Mouse (Mus musculus) gastrocnemius, postnatal 10 days (tissue): Measurements from ENCODE around the gene Cbfa2t3. TPM values are rescaled to one million over a fixed set of nuclear protein-coding genes. Genes with fewer than 3 reads are reported as not detected.

ENCODE experiments used
- DNase-seq: peaks from one replicate; pipeline ENCODE4 v3.0.0; 2021; ENCODE audit warnings: mixed read lengths
- total RNA-seq, 2 experiments: library from RNA; stranded (reverse); gene quantifications; 2 replicates each; pipeline ENCODE4 v1.2.3; 2021

Gene Cbfa2t3
- total RNA-seq, 2 experiments from 2014 or later: 19.0 to 20.1 TPM

GRCm38 (mm10) chr8:122718711-122719499, 20.0 kb upstream of the Cbfa2t3 start:
- DNase-seq: no peak

GRCm38 (mm10) chr8:122717869-122718509, 19.1 kb upstream of the Cbfa2t3 start:
- DNase-seq: no peak

- DNase-seq: peak; percentile 52
These were observed 17.7 kb upstream of the Cbfa2t3 start for GRCm38 (mm10) chr8:122716566-122716965.

GRCm38 (mm10) chr8:122713157-122713518, 14.2 kb upstream of the Cbfa2t3 start:
- DNase-seq: no peak

- DNase-seq: no peak
These were observed 13.7 kb upstream of the Cbfa2t3 start for GRCm38 (mm10) chr8:122712411-122713156.

- no peak for DNase-seq
These were observed 13.0 kb upstream of the Cbfa2t3 start for GRCm38 (mm10) chr8:122711891-122712365.

GRCm38 (mm10) chr8:122711480-122711879, 12.6 kb upstream of the Cbfa2t3 start:
- no peak for DNase-seq

- no peak for DNase-seq
These were observed 10.6 kb upstream of the Cbfa2t3 start for GRCm38 (mm10) chr8:122709340-122710111.

- no peak for DNase-seq
These were observed 8.3 kb upstream of the Cbfa2t3 start for GRCm38 (mm10) chr8:122707184-122707583.

- DNase-seq: no peak
These were observed 7.1 kb upstream of the Cbfa2t3 start for GRCm38 (mm10) chr8:122705901-122706561.

GRCm38 (mm10) chr8:122704612-122705011, 5.7 kb upstream of the Cbfa2t3 start:
- no peak for DNase-seq

GRCm38 (mm10) chr8:122702957-122703356, 4.0 kb upstream of the Cbfa2t3 start:
- no peak for DNase-seq

GRCm38 (mm10) chr8:122702301-122702941, 3.5 kb upstream of the Cbfa2t3 start:
- DNase-seq: no peak

GRCm38 (mm10) chr8:122701441-122702185, 2.7 kb upstream of the Cbfa2t3 start:
- DNase-seq: no peak

- no peak for DNase-seq
These were observed 1.7 kb upstream of the Cbfa2t3 start for GRCm38 (mm10) chr8:122700628-122701027.

GRCm38 (mm10) chr8:122698254-122698768, 598 bp downstream of the Cbfa2t3 start:
- no peak for DNase-seq

- no peak for DNase-seq
These were observed 1.3 kb downstream of the Cbfa2t3 start for GRCm38 (mm10) chr8:122697586-122697985.

- DNase-seq: peak; percentile 48
These were observed 1.7 kb downstream of the Cbfa2t3 start for GRCm38 (mm10) chr8:122697181-122697581.

- no peak for DNase-seq
These were observed 3.4 kb downstream of the Cbfa2t3 start for GRCm38 (mm10) chr8:122695438-122696042.

- no peak for DNase-seq
These were observed 6.8 kb downstream of the Cbfa2t3 start for GRCm38 (mm10) chr8:122692152-122692551.
